Comparison of ENCODE assay signal across 10 mouse cellular contexts in genomic region chr2:51099987-51100386, GRCm38 (mm10). TPM values are rescaled to one million over a fixed set of nuclear protein-coding genes. Genes with fewer than 3 reads are reported as not detected.
DNase-seq lines count a peak whose midpoint lies in the region; ATAC-seq and TF ChIP-seq lines count a peak whose summit lies in the region.
"Had no signal": no experiment of that assay in that cellular context is flagged by ENCODE, and none has a peak within 500 bp of the region (broad histone marks: within the 10 kb centered on the region; RNA-seq: fewer than 3 reads in every experiment).

No protein-coding gene starts in this region.

- DNase-seq in heart, adult 11 months = peak; percentile 95
- peak; percentile 9 to 39 for DNase-seq in urinary bladder, postnatal 36 days (ENCODE audit: low spot score in 2 of 2)
- DNase-seq in urinary bladder, postnatal 10 days (ENCODE audit: low spot score) = no peak
- no peak for DNase-seq in hindbrain, embryonic 10.5 days (ENCODE audit: low spot score)
- DNase-seq in frontal cortex, postnatal 10 days (ENCODE audit: low spot score in 2 of 2) = no peak
- DNase-seq in lung, postnatal 0 days (ENCODE audit: low spot score) = no peak
- no peak for DNase-seq in liver, embryonic 11.5 days (ENCODE audit: low spot score)

- no peaks in the 10 kb centered on the region for H3K36me3 ChIP-seq in heart, embryonic 12.5 days
- no peaks in the 10 kb centered on the region for H3K36me3 ChIP-seq in hindbrain, embryonic 10.5 days
- no peaks in the 10 kb centered on the region for H3K36me3 ChIP-seq in lung, postnatal 0 days (ENCODE audit: insufficient read depth, low read length)
- H3K36me3 ChIP-seq in liver, embryonic 11.5 days (ENCODE audit: control insufficient read depth, insufficient read depth, low read length) = no peaks in the 10 kb centered on the region
- H3K36me3 ChIP-seq: limb, embryonic 15.5 days had no signal

- WGBS in heart, embryonic 12.5 days = 57% methylated on average over 9 of the region's 9 CpGs
- WGBS in hindbrain, embryonic 10.5 days = 69% methylated on average over 9 of the region's 9 CpGs
- 69% methylated on average over 9 of the region's 9 CpGs for WGBS in lung, postnatal 0 days
- WGBS in liver, embryonic 11.5 days = 64% methylated on average over 9 of the region's 9 CpGs

- 0 out of 2 replicates have a peak, but pooled peaks cover 4% of the 10 kb centered on the region for H3K4me1 ChIP-seq in heart, embryonic 12.5 days (replicated peaks)
- peaks cover 13% of the 10 kb centered on the region for H3K4me1 ChIP-seq in hindbrain, embryonic 10.5 days (replicated peaks)
- H3K4me1 ChIP-seq in lung, postnatal 0 days (ENCODE audit: insufficient read depth, low read depth, low read length) = no peaks in the 10 kb centered on the region
- H3K4me1 ChIP-seq in liver, embryonic 11.5 days (replicated peaks; ENCODE audit: control insufficient read depth, insufficient read depth, low read length) = no peaks in the 10 kb centered on the region
- H3K4me1 ChIP-seq: megakaryocyte, embryonic 14.5 days had no signal

- TF ChIP-seq EP300 in lung, postnatal 0 days (IDR thresholded peaks at IDR 0.05) = no peak

- ATAC-seq in heart, embryonic 12.5 days (ENCODE audit: insufficient number of reproducible peaks, low FRiP score) = no peak
- ATAC-seq in lung, postnatal 0 days = no peak
- no peak for ATAC-seq in liver, embryonic 11.5 days (replicated peaks; ENCODE audit: low FRiP score)

- no peak overlapping the region for H3K9ac ChIP-seq in heart, embryonic 12.5 days
- no peak overlapping the region for H3K9ac ChIP-seq in lung, postnatal 0 days (replicated peaks; ENCODE audit: low read depth)
- no peak overlapping the region for H3K9ac ChIP-seq in liver, embryonic 11.5 days (ENCODE audit: low read depth, low read length)
- H3K9ac ChIP-seq: limb, embryonic 15.5 days had no signal

- no peak for TF ChIP-seq CTCF in lung, postnatal 0 days (IDR thresholded peaks at IDR 0.05)

- H3K27me3 ChIP-seq in heart, embryonic 12.5 days (replicated peaks) = no peaks in the 10 kb centered on the region
- no peaks in the 10 kb centered on the region for H3K27me3 ChIP-seq in hindbrain, embryonic 10.5 days (ENCODE audit: insufficient read depth, poor library complexity, severe bottlenecking)
- no peaks in the 10 kb centered on the region for H3K27me3 ChIP-seq in lung, postnatal 0 days (replicated peaks; ENCODE audit: insufficient read depth, low read length)
- no peaks in the 10 kb centered on the region for H3K27me3 ChIP-seq in liver, embryonic 11.5 days (replicated peaks; ENCODE audit: control insufficient read depth, insufficient read depth, low read length)
- H3K27me3 ChIP-seq: limb, embryonic 15.5 days; megakaryocyte, embryonic 14.5 days had no signal

- H3K9me3 ChIP-seq in heart, embryonic 12.5 days (replicated peaks) = no peaks in the 10 kb centered on the region
- no peaks in the 10 kb centered on the region for H3K9me3 ChIP-seq in hindbrain, embryonic 10.5 days
- no peaks in the 10 kb centered on the region for H3K9me3 ChIP-seq in lung, postnatal 0 days (ENCODE audit: low read length)
- H3K9me3 ChIP-seq in liver, embryonic 11.5 days (ENCODE audit: control insufficient read depth, low read length) = no peaks in the 10 kb centered on the region
- H3K9me3 ChIP-seq: limb, embryonic 15.5 days; megakaryocyte, embryonic 14.5 days had no signal

- H3K4me3 ChIP-seq in heart, embryonic 12.5 days = no peak overlapping the region
- no peak overlapping the region for H3K4me3 ChIP-seq in hindbrain, embryonic 10.5 days
- no peak overlapping the region for H3K4me3 ChIP-seq in lung, postnatal 0 days (ENCODE audit: low read depth, low read length)
- no peak overlapping the region for H3K4me3 ChIP-seq in liver, embryonic 11.5 days (ENCODE audit: low read depth, low read length)
- H3K4me3 ChIP-seq: limb, embryonic 15.5 days; megakaryocyte, embryonic 14.5 days had no signal

- H3K27ac ChIP-seq in heart, embryonic 12.5 days (ENCODE audit: poor library complexity, severe bottlenecking) = no peak overlapping the region
- H3K27ac ChIP-seq in hindbrain, embryonic 10.5 days = peak overlapping the region; percentile 56; the same call in 1 of the 2 replicates
- no peak overlapping the region for H3K27ac ChIP-seq in lung, postnatal 0 days (ENCODE audit: low read length)
- no peak overlapping the region for H3K27ac ChIP-seq in liver, embryonic 11.5 days (ENCODE audit: low read depth, low read length)

- no peak overlapping the region for H3K4me2 ChIP-seq in heart, embryonic 12.5 days
- no peak overlapping the region for H3K4me2 ChIP-seq in lung, postnatal 0 days (replicated peaks; ENCODE audit: low read depth, low read length)
- no peak overlapping the region for H3K4me2 ChIP-seq in liver, embryonic 11.5 days
- H3K4me2 ChIP-seq: limb, embryonic 15.5 days had no signal

RNA-seq across cellular contexts. Expression of gene Rnd3, which starts 48.9 kb away (rescaled TPM):
- 38.2 and 40.2 TPM in 2 replicates for polyA plus RNA-seq in heart, embryonic 12.5 days (2016; fragmentation: Nextera tagmentation; extraction: Ambion mirVana)
- polyA plus RNA-seq in hindbrain, embryonic 10.5 days (2016; fragmentation: Nextera tagmentation; extraction: Ambion mirVana) = 154 and 217 TPM in 2 replicates
- 22.5 and 31.3 TPM in 2 replicates for polyA plus RNA-seq in lung, postnatal 0 days (2015; fragmentation: Nextera tagmentation; extraction: Ambion mirVana)
- 33.1 and 35.1 TPM in 2 replicates for polyA plus RNA-seq in liver, embryonic 11.5 days (2014; fragmentation: Nextera tagmentation; extraction: Ambion mirVana)

Comparison
In these comparisons a context has a peak if more than half of its experiments do, and no peak if none do; other contexts are left out.
1. DNase-seq: peak in heart, adult 11 months (single experiment) and urinary bladder, postnatal 36 days (2 of 2); none in urinary bladder, postnatal 10 days (single experiment), hindbrain, embryonic 10.5 days (single experiment), frontal cortex, postnatal 10 days (0 of 2), lung, postnatal 0 days (single experiment) and liver, embryonic 11.5 days (single experiment).